Mouse (Mus musculus) heart, embryonic 12.5 days (tissue): ENCODE results near the gene Eif3c. TPM values are rescaled to one million over a fixed set of nuclear protein-coding genes. Genes with fewer than 3 reads are reported as not detected.

Source experiments
- ATAC-seq: fragments of 200-750 bp; cut with Nextera tagmentation; 2 replicates; pipeline ENCODE4 v1.8.0; 2017; ENCODE audit warnings: moderate TSS enrichment, moderate library complexity; ENCODE audit not compliant: insufficient number of reproducible peaks, low FRiP score
- H3K27ac ChIP-seq: fragments of 300-500 bp; sonication (generic); 2 replicates; pipeline ENCODE4 v1.5.1; 2016; ENCODE audit warnings: mild to moderate bottlenecking, moderate library complexity; ENCODE audit not compliant: poor library complexity, severe bottlenecking
- H3K27me3 ChIP-seq: fragments of 300-500 bp; sonication (generic); replicated peaks from 2 replicates; pipeline ENCODE4 v1.6.1; 2016; ENCODE audit warnings: mild to moderate bottlenecking, moderate library complexity
- H3K36me3 ChIP-seq: fragments of 300-500 bp; sonication (generic); 2 replicates; pipeline ENCODE4 v1.6.1; 2016; ENCODE audit warnings: mild to moderate bottlenecking, moderate library complexity
- H3K4me1 ChIP-seq: fragments of 300-500 bp; sonication (generic); replicated peaks from 2 replicates; pipeline ENCODE4 v1.6.1; 2016; ENCODE audit warnings: mild to moderate bottlenecking
- H3K4me2 ChIP-seq: fragments of 300-500 bp; sonication (generic); 2 replicates; pipeline ENCODE4 v1.6.1; 2016; ENCODE audit warnings: mild to moderate bottlenecking, moderate library complexity
- H3K4me3 ChIP-seq: fragments of 300-500 bp; sonication (generic); 2 replicates; pipeline ENCODE4 v1.5.1; 2016; ENCODE audit warnings: mild to moderate bottlenecking
- H3K9ac ChIP-seq: fragments of 300-500 bp; sonication (generic); 2 replicates; pipeline ENCODE4 v1.6.1; 2016; ENCODE audit warnings: mild to moderate bottlenecking, moderate library complexity
- H3K9me3 ChIP-seq: fragments of 300-500 bp; sonication (generic); replicated peaks from 2 replicates; pipeline ENCODE4 v1.6.1; 2016; ENCODE audit warnings: mild to moderate bottlenecking, moderate library complexity
- WGBS: fragments of 180-500 bp; shearing (Covaris S2); methylation state at CpG from one replicate; pipeline ENCODE4 v1.1.7; 2016; 5-methylcytosine and 5-hydroxymethylcytosine counted together
- polyA plus RNA-seq: library from polyadenylated mRNA; unstranded; fragments of >200 nt; fragmentation: Nextera tagmentation; extraction: Ambion mirVana; gene quantifications from 2 replicates; pipeline ENCODE4 v1.2.1, GENCODE M21; 2016

Gene Eif3c
- polyA plus RNA-seq, 1 experiment from 2014 or later, result 151 TPM

DNA sequence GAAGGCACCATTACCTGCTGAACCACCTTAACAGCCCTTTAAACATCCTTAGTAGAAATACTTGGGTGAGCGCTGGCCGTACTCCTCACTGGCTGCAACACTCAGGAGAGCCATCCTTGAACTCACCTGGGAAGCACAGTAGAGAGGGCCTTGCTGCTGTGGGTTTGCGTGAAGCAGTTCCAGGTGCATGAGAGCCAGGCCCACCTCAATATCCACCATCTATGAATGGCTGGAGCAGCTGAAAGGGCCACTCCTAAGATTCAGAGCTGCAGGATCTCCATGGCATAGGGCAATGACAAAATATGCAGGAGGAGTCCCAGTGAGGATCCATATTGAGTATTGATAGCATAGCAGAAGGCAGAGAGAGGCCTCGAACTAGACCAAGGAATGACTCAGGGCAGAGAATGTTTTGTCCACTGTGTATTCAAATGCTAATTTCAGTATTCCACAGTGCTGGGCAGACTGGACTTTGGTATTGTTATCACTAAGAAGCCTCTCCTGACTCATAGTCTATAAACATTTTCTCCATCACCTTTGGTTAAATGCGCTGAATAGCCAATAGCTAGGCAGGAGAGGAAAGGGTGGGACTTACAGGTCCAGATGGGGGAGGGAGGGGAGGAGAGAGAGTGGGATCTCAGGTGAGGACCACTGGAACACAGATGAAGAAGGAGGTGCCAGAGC lies 47.8 kb downstream of the Eif3c start:
- no peak for ATAC-seq
- Histone ChIP-seq H3K4me1 (no peaks in the 10 kb centered on the region), H3K27me3 (0 out of 2 replicates have a peak, but pooled peaks cover 3% of the 10 kb centered on the region), H3K4me2 (no peak overlapping the region), H3K36me3 (no peaks in the 10 kb centered on the region), H3K9me3 (no peaks in the 10 kb centered on the region), H3K4me3 (no peak overlapping the region), H3K9ac (no peak overlapping the region), H3K27ac (no peak overlapping the region)
- 78% methylated on average over 5 of the region's 5 CpGs for WGBS

- no peaks in the 10 kb centered on the region for H3K4me1 ChIP-seq
- H3K4me2 ChIP-seq, result no peak overlapping the region
- H3K9me3 ChIP-seq, result no peaks in the 10 kb centered on the region
- H3K9ac ChIP-seq, result no peak overlapping the region
- no peak overlapping the region for H3K4me3 ChIP-seq
- no peak overlapping the region for H3K27ac ChIP-seq
- no peak for ATAC-seq
- H3K27me3 ChIP-seq, result no peaks in the 10 kb centered on the region
- H3K36me3 ChIP-seq, result no peaks in the 10 kb centered on the region
- 58% methylated on average over 3 of the region's 3 CpGs for WGBS
Measured at GRCm38 (mm10) chr7:126511287-126511686, 54.9 kb downstream of the Eif3c start.

DNA sequence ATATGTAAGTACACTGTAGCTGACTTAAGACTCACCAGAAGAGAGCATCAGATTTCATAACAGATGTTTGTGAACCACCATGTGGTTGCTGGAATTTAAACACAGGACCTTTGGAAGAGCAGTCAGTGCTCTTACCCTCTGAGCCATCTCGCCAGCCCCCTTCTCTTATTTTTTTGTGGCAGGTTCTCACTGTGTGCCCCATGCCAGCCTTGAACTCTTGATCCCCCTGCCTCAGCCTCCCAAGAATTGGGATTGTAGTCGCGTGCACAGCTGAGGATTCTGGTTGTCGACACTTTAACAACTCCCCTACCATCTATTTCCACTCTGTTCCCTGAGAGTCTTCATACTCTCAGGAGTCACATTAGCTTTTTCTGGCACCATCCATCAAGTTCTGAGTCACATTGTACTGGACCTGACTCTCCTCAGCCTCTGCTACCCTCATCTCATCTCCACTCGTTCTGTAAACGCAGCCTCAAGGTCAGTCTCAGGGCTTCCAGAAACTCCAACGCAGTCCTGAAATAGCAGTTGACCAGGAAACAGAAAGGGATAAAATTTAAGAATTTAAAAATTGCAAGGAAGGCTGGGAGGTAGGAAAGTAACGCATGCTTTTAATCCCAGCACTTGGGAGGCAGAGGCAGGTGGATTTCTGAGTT lies 59.0 kb downstream of the Eif3c start:
- no peak overlapping the region for H3K4me3 ChIP-seq
- no peak for ATAC-seq
- H3K9me3 ChIP-seq, result no peaks in the 10 kb centered on the region
- no peaks in the 10 kb centered on the region for H3K36me3 ChIP-seq
- no peak overlapping the region for H3K4me2 ChIP-seq
- no peak overlapping the region for H3K9ac ChIP-seq
- WGBS, result 76% methylated on average over 8 of the region's 8 CpGs
- H3K4me1 ChIP-seq, result peaks cover 5% of the 10 kb centered on the region; the same call in 1 of the 2 replicates
- no peaks in the 10 kb centered on the region for H3K27me3 ChIP-seq
- H3K27ac ChIP-seq, result no peak overlapping the region

- no peak overlapping the region for H3K9ac ChIP-seq
- no peak overlapping the region for H3K4me2 ChIP-seq
- no peak overlapping the region for H3K4me3 ChIP-seq
- no peaks in the 10 kb centered on the region for H3K27me3 ChIP-seq
- no peak for ATAC-seq
- no peaks in the 10 kb centered on the region for H3K9me3 ChIP-seq
- no peak overlapping the region for H3K27ac ChIP-seq
- peaks cover 14% of the 10 kb centered on the region for H3K36me3 ChIP-seq
- H3K4me1 ChIP-seq, result peaks cover 13% of the 10 kb centered on the region
- WGBS, result 62% methylated on average over 2 of the region's 2 CpGs
Measured at GRCm38 (mm10) chr7:126504913-126505312, 61.3 kb downstream of the Eif3c start.

GRCm38 (mm10) chr7:126503273-126503878 lies 62.8 kb downstream of the Eif3c start, which contains the start of gene Atxn2l:
TSS of gene Atxn2l (minus strand) at chr7:126503437.
- Histone ChIP-seq H3K36me3 (peaks cover 29% of the 10 kb centered on the region), H3K4me2 (peak within 1 kb of the TSS; percentile 83), H3K4me3 (peak within 1 kb of the TSS; percentile 99), H3K9ac (peak within 1 kb of the TSS; percentile 100), H3K27ac (peak within 1 kb of the TSS; percentile 100), H3K9me3 (no peaks in the 10 kb centered on the region), H3K27me3 (no peaks in the 10 kb centered on the region), H3K4me1 (peaks cover 13% of the 10 kb centered on the region)
- WGBS, result under 1% methylated on average over 66 of the region's 72 CpGs
- peak; percentile 91 for ATAC-seq

DNA sequence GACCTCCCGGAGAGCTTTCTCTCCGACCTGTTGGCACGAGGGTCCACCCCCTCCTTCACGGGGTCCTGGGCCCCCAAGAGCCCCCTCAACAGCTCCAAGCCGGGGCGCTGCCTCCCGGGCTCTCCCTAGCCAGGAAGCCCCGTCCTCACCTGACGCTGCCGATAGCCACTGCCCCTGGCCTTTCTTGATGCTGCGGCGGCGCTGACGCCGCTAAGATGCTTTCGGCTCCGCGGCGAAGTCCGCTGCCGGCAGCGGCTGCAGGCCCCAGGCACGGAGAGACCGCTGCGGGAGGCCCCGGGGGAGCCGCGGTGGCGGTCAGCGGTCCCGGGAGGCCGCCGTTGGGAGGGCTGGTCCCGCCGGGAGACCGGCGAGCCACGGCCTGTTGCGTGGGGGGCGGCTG lies 63.5 kb downstream of the Eif3c start:
- under 1% methylated on average over 40 of the region's 40 CpGs for WGBS
- Histone ChIP-seq H3K4me3 (peak overlapping the region; percentile 99), H3K27ac (peak overlapping the region; percentile 100), H3K36me3 (peaks cover 35% of the 10 kb centered on the region), H3K4me2 (peak overlapping the region; percentile 83), H3K27me3 (no peaks in the 10 kb centered on the region), H3K4me1 (peaks cover 13% of the 10 kb centered on the region), H3K9me3 (no peaks in the 10 kb centered on the region), H3K9ac (peak overlapping the region; percentile 100)
- ATAC-seq, result no peak

DNA sequence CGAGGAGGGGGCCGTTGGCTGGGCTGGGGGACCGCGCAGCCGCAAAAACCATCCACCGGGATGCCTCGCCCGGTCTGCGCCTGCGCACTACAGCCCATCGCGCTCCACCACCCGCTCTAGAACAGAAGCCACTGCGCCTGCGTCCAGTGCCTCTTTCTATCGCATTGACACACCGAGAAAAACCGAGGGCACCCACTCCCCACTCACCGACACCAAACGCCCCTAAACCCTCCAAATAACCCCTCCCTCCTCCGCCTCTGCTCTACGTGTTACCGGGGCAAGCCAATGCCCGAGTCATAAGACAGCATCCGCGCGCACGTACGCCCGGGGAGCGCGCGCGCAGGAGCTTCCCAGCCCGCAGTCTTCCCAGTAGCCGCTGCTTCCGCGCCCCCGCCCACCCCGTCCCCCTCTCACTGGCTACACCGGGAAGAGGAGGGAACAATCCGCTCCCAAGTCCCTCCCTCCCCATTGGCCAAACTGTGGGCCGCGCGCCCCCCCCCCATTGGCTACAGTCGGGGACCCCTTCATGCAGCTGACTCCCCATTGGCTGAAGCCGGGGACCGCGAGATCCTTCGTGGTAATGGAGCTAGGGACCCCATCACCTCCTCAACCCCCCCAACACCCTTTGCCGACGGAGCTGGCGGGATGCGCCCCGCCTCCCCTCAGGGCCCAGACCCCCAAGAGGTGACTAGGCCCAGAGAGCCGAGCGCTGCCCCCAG lies 64.0 kb downstream of the Eif3c start:
- under 1% methylated on average over 51 of the region's 57 CpGs for WGBS
- peak overlapping the region; percentile 99 for H3K4me3 ChIP-seq
- H3K4me1 ChIP-seq, result peaks cover 13% of the 10 kb centered on the region
- no peaks in the 10 kb centered on the region for H3K9me3 ChIP-seq
- H3K9ac ChIP-seq, result peak overlapping the region; percentile 100
- peaks cover 41% of the 10 kb centered on the region for H3K36me3 ChIP-seq
- ATAC-seq, result peak; percentile 89
- H3K27ac ChIP-seq, result peak overlapping the region; percentile 100
- H3K27me3 ChIP-seq, result no peaks in the 10 kb centered on the region
- peak overlapping the region; percentile 83 for H3K4me2 ChIP-seq

- Histone ChIP-seq H3K4me2 (peak overlapping the region; percentile 83), H3K9me3 (no peaks in the 10 kb centered on the region), H3K4me3 (peak overlapping the region; percentile 99), H3K27me3 (no peaks in the 10 kb centered on the region), H3K36me3 (peaks cover 46% of the 10 kb centered on the region), H3K9ac (peak overlapping the region; percentile 100), H3K27ac (peak overlapping the region; percentile 100), H3K4me1 (peaks cover 13% of the 10 kb centered on the region)
- no peak for ATAC-seq
- WGBS, result 4% methylated on average over 9 of the region's 9 CpGs
Measured at GRCm38 (mm10) chr7:126501684-126502022, 64.6 kb downstream of the Eif3c start.

GRCm38 (mm10) chr7:126499416-126499815 lies 66.8 kb downstream of the Eif3c start:
- Histone ChIP-seq H3K4me2 (no peak overlapping the region), H3K9ac (no peak overlapping the region), H3K27ac (no peak overlapping the region), H3K4me1 (peaks cover 13% of the 10 kb centered on the region), H3K9me3 (no peaks in the 10 kb centered on the region), H3K4me3 (no peak overlapping the region), H3K27me3 (no peaks in the 10 kb centered on the region), H3K36me3 (peaks cover 69% of the 10 kb centered on the region)
- ATAC-seq, result no peak
- WGBS, result 93% methylated on average over 7 of the region's 7 CpGs

GRCm38 (mm10) chr7:126497966-126498365 lies 68.2 kb downstream of the Eif3c start:
- Histone ChIP-seq H3K9me3 (no peaks in the 10 kb centered on the region), H3K36me3 (peaks cover 83% of the 10 kb centered on the region), H3K27me3 (no peaks in the 10 kb centered on the region), H3K4me2 (no peak overlapping the region), H3K4me1 (peaks cover 8% of the 10 kb centered on the region), H3K4me3 (no peak overlapping the region), H3K27ac (no peak overlapping the region), H3K9ac (no peak overlapping the region)
- ATAC-seq, result no peak
- 94% methylated on average over 12 of the region's 12 CpGs for WGBS

GRCm38 (mm10) chr7:126496475-126496874 lies 69.7 kb downstream of the Eif3c start:
- no peak overlapping the region for H3K27ac ChIP-seq
- H3K4me2 ChIP-seq, result no peak overlapping the region
- no peaks in the 10 kb centered on the region for H3K9me3 ChIP-seq
- no peak overlapping the region for H3K4me3 ChIP-seq
- H3K4me1 ChIP-seq, result peaks cover 8% of the 10 kb centered on the region
- no peak overlapping the region for H3K9ac ChIP-seq
- no peaks in the 10 kb centered on the region for H3K27me3 ChIP-seq
- ATAC-seq, result no peak
- peaks cover 96% of the 10 kb centered on the region for H3K36me3 ChIP-seq
- WGBS, result 91% methylated on average over 5 of the region's 5 CpGs
